Mouse (Mus musculus) intestine, embryonic 14.5 days (tissue): Measurements from ENCODE around the gene Pcif1. TPM values are rescaled to one million over a fixed set of nuclear protein-coding genes. Genes with fewer than 3 reads are reported as not detected.

ENCODE experiments used
- ATAC-seq: fragments of 200-750 bp; cut with Nextera tagmentation; replicated peaks from 2 replicates; pipeline ENCODE4 v1.8.0; 2017; ENCODE audit warnings: low read depth, moderate number of reproducible peaks, moderate TSS enrichment, moderate library complexity; ENCODE audit not compliant: low FRiP score, low TSS enrichment
- DNase-seq: peaks from one replicate; pipeline ENCODE4 v3.0.0-alpha.2; 2018; ENCODE audit warnings: low spot score
- H3K27ac ChIP-seq: fragments of 300-500 bp; sonication (generic); 2 replicates; pipeline ENCODE4 v1.5.1; 2014; ENCODE audit warnings: low read depth, mild to moderate bottlenecking, control low read depth
- H3K27me3 ChIP-seq: fragments of 300-500 bp; sonication (generic); replicated peaks from 2 replicates; pipeline ENCODE4 v1.6.1; 2014; ENCODE audit warnings: low read length, control low read depth; ENCODE audit not compliant: control insufficient read depth, insufficient read depth
- H3K36me3 ChIP-seq: fragments of 300-500 bp; sonication (generic); 2 replicates; pipeline ENCODE4 v1.6.1; 2014; ENCODE audit warnings: low read length, control low read depth; ENCODE audit not compliant: control insufficient read depth, insufficient read depth
- H3K4me1 ChIP-seq: fragments of 300-500 bp; sonication (generic); replicated peaks from 2 replicates; pipeline ENCODE4 v1.6.1; 2014; ENCODE audit warnings: low read length, control low read depth, mixed read lengths; ENCODE audit not compliant: control insufficient read depth, insufficient read depth
- H3K4me2 ChIP-seq: fragments of 300-500 bp; sonication (generic); 2 replicates; pipeline ENCODE4 v1.6.1; 2014; ENCODE audit warnings: low read length
- H3K4me3 ChIP-seq: fragments of 300-500 bp; sonication (generic); 2 replicates; pipeline ENCODE4 v1.5.1; 2014; ENCODE audit warnings: low read depth, low read length, control low read depth, mixed read lengths
- H3K9ac ChIP-seq: fragments of 300-500 bp; sonication (generic); 2 replicates; pipeline ENCODE4 v1.6.1; 2014; ENCODE audit warnings: mild to moderate bottlenecking, low read length
- H3K9me3 ChIP-seq: fragments of 300-500 bp; sonication (generic); 2 replicates; pipeline ENCODE4 v1.6.1; 2016; ENCODE audit warnings: low read length, control low read depth; ENCODE audit not compliant: control insufficient read depth
- WGBS: fragments of 180-500 bp; shearing (Covaris S2); extraction: QIAGEN DNeasy Blood & Tissue Kit; methylation state at CpG from one replicate; pipeline ENCODE4 v1.1.7; 2014; 5-methylcytosine and 5-hydroxymethylcytosine counted together
- polyA plus RNA-seq: library from polyadenylated mRNA; unstranded; fragments of >200 nt; fragmentation: Nextera tagmentation; extraction: Ambion mirVana; gene quantifications from 2 replicates; pipeline ENCODE4 v1.2.1, GENCODE M21; 2014

Gene Pcif1
- polyA plus RNA-seq, 1 experiment from 2014 or later = 76.0 TPM

DNA sequence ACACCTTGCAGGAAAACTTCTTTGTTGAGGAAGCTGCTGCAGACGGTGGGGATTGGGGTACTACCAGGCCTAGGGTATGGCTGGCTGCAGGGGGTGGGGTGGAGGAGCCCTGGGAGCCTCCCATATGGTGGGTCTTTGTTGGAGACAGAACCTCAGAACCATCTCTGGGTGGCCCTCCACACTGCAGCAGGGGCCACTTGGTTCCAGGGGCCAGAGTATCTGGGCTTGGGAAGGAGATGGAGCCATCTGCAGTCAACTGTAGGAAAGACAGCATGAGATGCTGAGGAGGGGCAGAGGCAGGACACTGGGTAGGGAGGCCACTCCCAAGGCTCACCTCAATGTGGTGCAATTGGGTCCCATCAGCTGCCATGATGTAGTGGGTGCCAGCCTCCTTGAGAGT is 15.5 kb downstream of the Pcif1 start:
- Histone ChIP-seq H3K9ac (no peak overlapping the region), H3K4me2 (no peak overlapping the region), H3K27me3 (no peaks in the 10 kb centered on the region), H3K27ac (no peak overlapping the region), H3K36me3 (peaks cover 100% of the 10 kb centered on the region), H3K4me1 (no peaks in the 10 kb centered on the region), H3K9me3 (no peaks in the 10 kb centered on the region), H3K4me3 (no peak overlapping the region)
- ATAC-seq (no peak), DNase-seq (no peak)
- 93% methylated on average over 1 of the region's 1 CpGs for WGBS

DNA sequence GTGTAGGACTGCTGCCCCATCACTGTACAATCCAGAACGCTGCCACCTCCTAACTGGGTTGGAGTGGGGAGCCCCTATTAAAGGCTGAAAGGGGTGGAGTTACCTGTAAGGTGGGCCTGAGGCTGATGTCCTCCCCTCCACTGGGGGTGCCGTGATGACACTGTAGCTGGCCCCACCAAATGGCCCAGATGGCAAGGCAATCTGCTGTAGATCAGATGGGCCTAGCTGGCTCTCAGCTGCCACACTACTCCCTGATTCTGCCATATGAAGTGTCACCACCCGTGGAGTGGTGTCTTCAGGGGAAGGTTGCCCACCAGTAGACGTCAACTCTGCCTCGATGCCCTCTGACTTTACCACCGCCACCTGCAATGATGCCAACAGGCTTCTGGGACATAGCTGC is 16.8 kb downstream of the Pcif1 start:
- H3K4me2 ChIP-seq = no peak overlapping the region
- H3K27me3 ChIP-seq = no peaks in the 10 kb centered on the region
- 95% methylated on average over 6 of the region's 6 CpGs for WGBS
- H3K4me1 ChIP-seq = no peaks in the 10 kb centered on the region
- H3K36me3 ChIP-seq = peaks cover 100% of the 10 kb centered on the region
- DNase-seq (no peak), ATAC-seq (no peak)
- H3K9ac ChIP-seq = no peak overlapping the region
- no peak overlapping the region for H3K27ac ChIP-seq
- no peak overlapping the region for H3K4me3 ChIP-seq
- H3K9me3 ChIP-seq = no peaks in the 10 kb centered on the region

DNA sequence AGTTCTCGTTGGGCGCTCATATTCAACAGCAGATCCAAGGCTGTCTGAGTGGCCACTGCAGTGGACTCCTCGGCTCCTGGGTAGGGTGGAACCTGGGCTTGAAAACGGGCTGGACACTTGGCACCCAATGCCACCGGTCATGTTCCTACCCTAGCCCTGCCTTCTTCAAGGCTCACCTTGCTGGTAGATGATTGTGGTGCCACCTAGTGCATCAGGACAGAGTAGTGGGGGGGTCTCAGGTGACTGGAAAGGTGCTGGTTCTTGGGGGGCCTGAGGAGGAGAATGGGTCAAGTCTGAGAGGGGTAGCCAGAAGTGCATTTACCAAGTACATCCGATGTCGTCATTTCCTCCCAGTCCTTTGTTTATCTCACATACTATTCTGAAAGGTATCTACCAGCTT is 18.9 kb downstream of the Pcif1 start:
- 88% methylated on average over 7 of the region's 7 CpGs for WGBS
- H3K4me3 ChIP-seq = no peak overlapping the region
- H3K27me3 ChIP-seq = no peaks in the 10 kb centered on the region
- H3K27ac ChIP-seq = no peak overlapping the region
- ATAC-seq (no peak), DNase-seq (no peak)
- H3K4me1 ChIP-seq = no peaks in the 10 kb centered on the region
- H3K36me3 ChIP-seq = peaks cover 100% of the 10 kb centered on the region
- no peaks in the 10 kb centered on the region for H3K9me3 ChIP-seq
- no peak overlapping the region for H3K4me2 ChIP-seq
- no peak overlapping the region for H3K9ac ChIP-seq

DNA sequence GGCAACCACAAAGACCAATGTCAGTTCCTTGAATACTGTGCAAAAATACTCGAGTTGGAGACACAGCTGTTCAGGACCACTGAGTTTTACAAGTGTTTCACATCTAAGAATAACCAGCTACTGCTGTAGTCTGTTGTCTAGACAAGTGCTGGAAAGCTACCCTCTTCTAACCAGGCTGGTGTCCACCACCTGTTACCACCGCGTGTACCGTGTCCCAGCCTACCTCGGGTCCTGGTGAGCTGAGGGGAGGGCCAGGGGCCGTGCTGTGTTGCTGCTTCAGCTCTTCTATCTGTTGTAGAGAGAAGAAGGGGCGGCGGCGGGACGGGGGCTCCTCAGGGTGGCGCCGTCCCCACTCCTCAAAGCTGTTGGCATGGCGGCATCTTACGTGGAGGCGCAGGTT is 19.9 kb downstream of the Pcif1 start:
- no peak for DNase-seq
- no peaks in the 10 kb centered on the region for H3K9me3 ChIP-seq
- no peak overlapping the region for H3K27ac ChIP-seq
- 92% methylated on average over 15 of the region's 15 CpGs for WGBS
- no peak overlapping the region for H3K4me2 ChIP-seq
- peaks cover 97% of the 10 kb centered on the region for H3K36me3 ChIP-seq
- ATAC-seq = no peak
- no peaks in the 10 kb centered on the region for H3K27me3 ChIP-seq
- H3K4me1 ChIP-seq = no peaks in the 10 kb centered on the region
- H3K4me3 ChIP-seq = no peak overlapping the region
- no peak overlapping the region for H3K9ac ChIP-seq

DNA sequence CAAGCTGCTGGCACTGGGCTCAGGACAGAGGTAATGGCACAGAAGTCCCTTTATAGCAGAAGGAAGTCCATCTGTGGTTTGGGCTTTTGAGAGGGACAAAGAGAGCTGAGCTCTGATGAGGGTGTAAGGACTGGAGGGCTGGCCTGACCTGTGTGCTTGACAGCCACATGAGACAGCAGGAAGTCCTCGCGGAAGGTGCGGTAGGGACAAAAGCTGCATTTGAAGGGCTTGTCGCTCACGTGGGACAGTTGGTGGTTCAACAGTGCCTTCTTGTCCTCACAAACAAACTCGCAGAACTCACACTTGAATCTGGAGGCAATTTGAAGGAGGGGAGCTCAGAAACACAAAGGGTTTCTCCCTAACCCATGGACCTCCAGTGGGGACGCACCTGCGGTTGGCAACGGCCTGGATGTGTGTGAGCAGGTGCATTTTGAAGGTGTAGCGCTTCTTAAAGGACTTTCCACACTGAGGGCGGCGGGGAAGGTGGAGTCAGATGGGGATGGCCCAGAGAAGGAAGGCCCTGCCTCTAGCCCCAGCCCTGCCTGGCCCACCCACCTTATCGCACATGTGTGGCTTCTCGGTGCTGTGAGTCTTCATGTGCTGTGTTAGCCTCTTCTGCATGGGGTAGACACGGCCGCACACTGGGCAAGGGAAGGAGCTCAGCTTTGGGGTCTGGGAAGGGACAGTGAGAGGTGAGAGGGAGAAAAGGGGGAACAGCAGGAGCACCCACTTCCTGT is 20.8 kb downstream of the Pcif1 start:
- WGBS = 90% methylated on average over 16 of the region's 16 CpGs
- H3K9me3 ChIP-seq = no peaks in the 10 kb centered on the region
- no peak overlapping the region for H3K27ac ChIP-seq
- DNase-seq (no peak), ATAC-seq (no peak)
- H3K4me3 ChIP-seq = no peak overlapping the region
- no peaks in the 10 kb centered on the region for H3K27me3 ChIP-seq
- peaks cover 97% of the 10 kb centered on the region for H3K36me3 ChIP-seq
- no peak overlapping the region for H3K9ac ChIP-seq
- no peaks in the 10 kb centered on the region for H3K4me1 ChIP-seq
- H3K4me2 ChIP-seq = no peak overlapping the region

DNA sequence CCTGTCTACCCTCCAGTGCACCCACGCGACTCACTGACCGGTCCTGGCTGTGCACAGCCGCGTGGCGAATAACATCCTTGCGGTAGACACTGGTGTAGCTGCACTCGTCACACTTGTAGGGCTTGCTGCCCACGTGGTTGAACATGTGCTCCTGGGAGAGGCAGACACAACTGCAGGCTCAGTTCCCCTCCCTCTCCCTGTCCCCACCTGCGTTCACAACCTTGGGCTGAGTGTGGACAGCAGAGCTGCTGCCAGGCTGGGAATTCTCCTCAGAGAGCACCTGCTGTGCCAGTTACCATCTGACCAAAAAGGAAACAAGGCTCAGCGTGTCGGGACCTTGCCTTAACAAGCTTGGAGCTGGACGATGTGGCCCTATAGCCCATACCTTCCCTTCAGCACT is 22.3 kb downstream of the Pcif1 start:
- no peak for ATAC-seq
- H3K4me3 ChIP-seq = no peak overlapping the region
- H3K36me3 ChIP-seq = peaks cover 97% of the 10 kb centered on the region
- no peak for DNase-seq
- peaks cover 5% of the 10 kb centered on the region for H3K9me3 ChIP-seq
- H3K27me3 ChIP-seq = no peaks in the 10 kb centered on the region
- H3K9ac ChIP-seq = no peak overlapping the region
- H3K4me2 ChIP-seq = no peak overlapping the region
- WGBS = 88% methylated on average over 13 of the region's 13 CpGs
- no peaks in the 10 kb centered on the region for H3K4me1 ChIP-seq
- H3K27ac ChIP-seq = no peak overlapping the region

DNA sequence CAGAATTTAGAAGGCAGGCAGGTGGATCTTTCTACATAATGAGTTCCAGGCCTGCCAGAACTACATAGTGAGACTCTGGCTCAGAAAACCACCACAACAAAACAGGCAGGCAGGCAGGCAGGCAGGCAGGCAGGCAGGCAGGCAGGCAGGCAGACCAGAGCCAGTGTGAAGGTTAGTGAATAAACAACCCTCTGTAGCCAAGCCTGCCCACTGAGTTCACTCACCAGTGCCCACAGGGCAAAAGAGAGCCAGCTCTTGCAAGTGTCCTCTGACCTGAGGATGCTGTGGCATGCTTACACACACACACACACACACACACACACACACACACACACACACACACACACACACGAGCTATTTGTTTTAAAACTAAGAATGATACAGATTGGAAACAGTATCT is 24.4 kb downstream of the Pcif1 start:
- whole genome bisulfite sequencing = 93% methylated on average over 1 of the region's 1 CpGs
- Histone ChIP-seq H3K36me3 (peaks cover 97% of the 10 kb centered on the region), H3K9ac (no peak overlapping the region), H3K4me3 (no peak overlapping the region), H3K4me2 (no peak overlapping the region), H3K4me1 (no peaks in the 10 kb centered on the region), H3K9me3 (peaks cover 5% of the 10 kb centered on the region), H3K27ac (no peak overlapping the region), H3K27me3 (no peaks in the 10 kb centered on the region)
- DNase-seq (no peak), ATAC-seq (no peak)

DNA sequence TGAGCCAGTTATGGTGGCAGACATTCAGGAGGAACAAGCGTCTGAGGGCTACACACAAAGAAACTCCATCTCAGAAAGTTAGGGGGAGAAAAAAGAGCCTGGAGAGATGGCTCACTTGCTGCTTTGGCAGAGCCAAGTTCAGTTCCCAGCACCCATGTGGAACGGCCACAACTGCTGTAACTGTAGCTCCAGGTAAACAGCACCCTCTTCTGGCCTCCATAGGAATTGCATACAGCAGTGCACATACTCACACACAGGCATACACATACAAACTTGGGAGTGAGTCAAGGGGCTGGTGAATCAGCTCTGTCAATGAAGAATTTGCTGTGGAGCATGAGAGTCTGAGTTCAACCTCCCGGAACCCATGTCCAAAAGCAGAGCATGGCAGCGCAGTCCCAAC is 27.0 kb downstream of the Pcif1 start:
- ATAC-seq (no peak), DNase-seq (no peak)
- Histone ChIP-seq H3K27ac (no peak overlapping the region), H3K4me1 (peaks cover 11% of the 10 kb centered on the region), H3K9me3 (peaks cover 5% of the 10 kb centered on the region), H3K9ac (no peak overlapping the region), H3K36me3 (peaks cover 80% of the 10 kb centered on the region), H3K4me2 (no peak overlapping the region), H3K4me3 (no peak overlapping the region), H3K27me3 (no peaks in the 10 kb centered on the region)
- WGBS = 97% methylated on average over 4 of the region's 4 CpGs

DNA sequence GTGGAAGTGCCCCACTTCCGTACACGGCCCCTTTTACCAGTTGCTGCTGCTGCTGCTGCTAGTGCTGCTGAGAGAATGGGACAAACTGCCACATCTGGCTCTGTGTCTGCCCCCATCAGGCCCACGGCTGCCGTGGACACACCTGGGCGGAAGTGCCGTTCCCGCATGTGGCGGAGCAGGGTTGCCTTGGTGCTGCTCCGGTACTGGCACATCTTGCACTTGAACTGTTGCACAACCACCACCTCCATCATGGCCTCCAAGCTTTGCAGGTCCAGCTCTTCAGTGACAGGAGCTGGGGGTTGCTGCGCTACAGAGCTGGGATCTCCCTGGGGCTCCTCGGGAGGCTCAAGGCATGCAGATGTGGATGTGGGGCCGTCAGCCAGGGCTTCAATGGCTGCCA is 28.4 kb downstream of the Pcif1 start:
- no peak overlapping the region for H3K4me2 ChIP-seq
- H3K27me3 ChIP-seq = no peaks in the 10 kb centered on the region
- H3K9me3 ChIP-seq = peaks cover 5% of the 10 kb centered on the region
- H3K36me3 ChIP-seq = peaks cover 66% of the 10 kb centered on the region
- H3K4me1 ChIP-seq = peaks cover 14% of the 10 kb centered on the region
- ATAC-seq = no peak
- H3K9ac ChIP-seq = no peak overlapping the region
- DNase-seq = no peak
- H3K4me3 ChIP-seq = no peak overlapping the region
- 97% methylated on average over 12 of the region's 12 CpGs for WGBS
- no peak overlapping the region for H3K27ac ChIP-seq
